Mouse (Mus musculus): ENCODE data around the gene Ocm.

- TF ChIP-seq CTCF (IDR thresholded peaks at IDR 0.05; ENCODE audit: low read depth) (no peak), EP300 (optimal IDR thresholded peaks at IDR 0.05) (no peak)
These were observed 37.4 kb downstream of the Ocm start for GRCm38 (mm10) chr5:143989046-143989445.

All from stomach, postnatal 0 days (tissue).